Comparison of ENCODE assay signal across 8 mouse cellular contexts in the genomic region with DNA sequence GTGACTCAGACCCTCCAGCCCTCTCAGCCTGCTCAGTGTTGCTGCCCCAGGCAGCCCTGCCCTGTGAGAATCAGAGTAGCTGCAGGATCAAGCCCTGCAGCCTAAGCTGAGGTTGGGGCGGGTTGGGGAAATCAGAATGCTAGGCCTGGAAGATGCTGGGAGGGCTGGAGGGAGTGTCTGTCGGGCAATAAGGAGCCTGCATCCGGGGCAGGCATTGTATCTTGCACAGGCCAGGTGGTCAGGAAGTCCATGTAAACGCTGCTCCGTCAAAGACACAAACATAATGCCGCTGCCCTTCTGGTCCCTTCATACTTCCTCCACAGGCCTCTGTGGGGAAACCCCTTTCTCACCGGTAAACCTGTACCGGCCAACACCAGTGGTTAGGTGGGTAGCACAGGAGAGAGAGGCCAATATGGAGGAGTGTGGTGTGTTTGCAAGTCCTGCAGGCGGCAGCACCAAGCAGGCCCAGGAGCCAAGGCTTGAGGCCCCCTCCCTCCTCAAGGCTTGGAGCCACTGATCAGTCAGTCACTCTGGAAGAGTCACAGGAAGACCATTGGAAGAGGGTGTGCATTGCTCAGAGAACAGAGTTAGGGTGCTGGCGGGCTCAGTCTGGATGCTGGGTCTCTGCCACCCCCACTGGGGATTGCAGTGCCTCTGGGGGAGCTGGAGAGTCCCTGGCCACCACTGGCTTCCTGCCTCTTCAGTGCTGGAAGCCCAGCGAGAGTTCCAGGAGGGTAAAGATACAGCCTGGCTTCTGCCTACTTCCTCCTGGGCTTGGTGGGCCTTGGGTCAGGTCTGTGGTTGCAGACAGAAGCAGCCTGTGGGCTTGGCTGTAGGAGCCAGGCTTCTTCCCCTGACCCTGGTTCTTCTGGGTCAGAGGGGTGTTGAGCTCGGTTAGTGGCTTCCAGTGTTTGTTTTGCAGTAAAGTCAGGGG. TPM values are rescaled to one million over a fixed set of nuclear protein-coding genes. Genes with fewer than 3 reads are reported as not detected.
A peak's percentile ranks its signal among the peaks of the same experiment; 100 is the strongest.
DNase-seq lines count a peak whose midpoint lies in the region; ATAC-seq and TF ChIP-seq lines count a peak whose summit lies in the region.

No protein-coding gene starts in this region.

- H3K27ac ChIP-seq in kidney, postnatal 0 days: peak overlapping the region; percentile 69
- H3K27ac ChIP-seq in embryonic facial prominence, embryonic 15.5 days (replicated peaks): peak overlapping the region; percentile 82
- H3K27ac ChIP-seq in hindbrain, postnatal 0 days: peak overlapping the region; percentile 76
- H3K27ac ChIP-seq in midbrain, embryonic 14.5 days (replicated peaks; ENCODE audit: low read depth, low read length): peak overlapping the region; percentile 87

- WGBS in kidney, postnatal 0 days: 44% methylated on average over 12 of the region's 12 CpGs
- 40% methylated on average over 12 of the region's 12 CpGs for WGBS in embryonic facial prominence, embryonic 15.5 days
- WGBS in hindbrain, postnatal 0 days: 36% methylated on average over 12 of the region's 12 CpGs
- 43% methylated on average over 12 of the region's 12 CpGs for WGBS in midbrain, embryonic 14.5 days

- H3K4me3 ChIP-seq in kidney, postnatal 0 days (replicated peaks; ENCODE audit: low read depth, low read length): no peak overlapping the region
- no peak overlapping the region for H3K4me3 ChIP-seq in embryonic facial prominence, embryonic 15.5 days (replicated peaks)
- H3K4me3 ChIP-seq in hindbrain, postnatal 0 days (ENCODE audit: low read length): no peak overlapping the region
- H3K4me3 ChIP-seq in midbrain, embryonic 14.5 days (replicated peaks; ENCODE audit: low read depth, low read length): no peak overlapping the region

- peaks cover 36% of the 10 kb centered on the region; the same call in 1 of the 2 replicates for H3K4me1 ChIP-seq in kidney, postnatal 0 days (replicated peaks; ENCODE audit: insufficient read depth, low read length)
- H3K4me1 ChIP-seq in embryonic facial prominence, embryonic 15.5 days: peaks cover 95% of the 10 kb centered on the region
- peaks cover 54% of the 10 kb centered on the region for H3K4me1 ChIP-seq in hindbrain, postnatal 0 days (ENCODE audit: insufficient read depth, low read length)
- H3K4me1 ChIP-seq in midbrain, embryonic 14.5 days (ENCODE audit: control insufficient read depth, insufficient read depth, low read length): peaks cover 53% of the 10 kb centered on the region

- no peak for ATAC-seq in kidney, postnatal 0 days (replicated peaks; ENCODE audit: low FRiP score, low read depth)
- no peak for ATAC-seq in embryonic facial prominence, embryonic 15.5 days (ENCODE audit: insufficient number of reproducible peaks, low FRiP score, low TSS enrichment, low read depth)
- peak; percentile 17; the same call in 1 of the 2 replicates for ATAC-seq in hindbrain, postnatal 0 days
- no peak for ATAC-seq in midbrain, embryonic 14.5 days (ENCODE audit: low FRiP score, low TSS enrichment)

- H3K9me3 ChIP-seq in kidney, postnatal 0 days (replicated peaks; ENCODE audit: low read length): no peaks in the 10 kb centered on the region
- no peaks in the 10 kb centered on the region for H3K9me3 ChIP-seq in embryonic facial prominence, embryonic 15.5 days (replicated peaks)
- H3K9me3 ChIP-seq in hindbrain, postnatal 0 days (ENCODE audit: low read length): no peaks in the 10 kb centered on the region
- H3K9me3 ChIP-seq in midbrain, embryonic 14.5 days (ENCODE audit: control insufficient read depth, low read length): no peaks in the 10 kb centered on the region

- H3K36me3 ChIP-seq in kidney, postnatal 0 days (ENCODE audit: insufficient read depth, low read length): no peaks in the 10 kb centered on the region
- H3K36me3 ChIP-seq in embryonic facial prominence, embryonic 15.5 days: no peaks in the 10 kb centered on the region
- H3K36me3 ChIP-seq in hindbrain, postnatal 0 days (ENCODE audit: insufficient read depth, low read length): no peaks in the 10 kb centered on the region
- H3K36me3 ChIP-seq in midbrain, embryonic 14.5 days (ENCODE audit: control insufficient read depth, insufficient read depth, low read length): peaks cover 8% of the 10 kb centered on the region

- no peak overlapping the region for H3K4me2 ChIP-seq in kidney, postnatal 0 days (ENCODE audit: low read length)
- no peak overlapping the region for H3K4me2 ChIP-seq in embryonic facial prominence, embryonic 15.5 days (replicated peaks)
- no peak overlapping the region for H3K4me2 ChIP-seq in hindbrain, postnatal 0 days (ENCODE audit: low read depth, low read length)
- H3K4me2 ChIP-seq in midbrain, embryonic 14.5 days (ENCODE audit: low read length): peak overlapping the region; percentile 24; the same call in 1 of the 2 replicates

- peak; percentile 50; the same call in 1 of the 2 replicates for TF ChIP-seq CTCF in kidney, postnatal 0 days (IDR thresholded peaks at IDR 0.05; ENCODE audit: low read depth)
- TF ChIP-seq CTCF in hindbrain, postnatal 0 days (IDR thresholded peaks at IDR 0.05; ENCODE audit: low read depth): peak; percentile 70

- DNase-seq in kidney, postnatal 0 days (ENCODE audit: low spot score): no peak
- no peak for DNase-seq in kidney, postnatal 25 days
- DNase-seq in NIH3T3 (ENCODE audit: low read depth): peak; percentile 71
- peak; percentile 64 for DNase-seq in hindbrain, postnatal 0 days (ENCODE audit: low spot score)
- DNase-seq in midbrain, embryonic 14.5 days: peak; percentile 46
- DNase-seq in yolk sac, embryonic 10.5 days (ENCODE audit: low spot score): no peak
- DNase-seq in urinary bladder, adult 18-20 months (ENCODE audit: low spot score in 2 of 2): no peak

- H3K27me3 ChIP-seq in kidney, postnatal 0 days (ENCODE audit: insufficient read depth, low read length): no peaks in the 10 kb centered on the region
- H3K27me3 ChIP-seq in embryonic facial prominence, embryonic 15.5 days: no peaks in the 10 kb centered on the region
- H3K27me3 ChIP-seq in hindbrain, postnatal 0 days (ENCODE audit: insufficient read depth, low read length): no peaks in the 10 kb centered on the region
- no peaks in the 10 kb centered on the region for H3K27me3 ChIP-seq in midbrain, embryonic 14.5 days (ENCODE audit: control insufficient read depth, insufficient read depth, low read length)

- no peak overlapping the region for H3K9ac ChIP-seq in kidney, postnatal 0 days (ENCODE audit: low read depth, low read length)
- H3K9ac ChIP-seq in embryonic facial prominence, embryonic 15.5 days: no peak overlapping the region
- 0 out of 2 replicates have a peak overlapping the region, but pooled peaks have one; percentile 7 for H3K9ac ChIP-seq in hindbrain, postnatal 0 days (replicated peaks; ENCODE audit: low read length)
- peak overlapping the region; percentile 42; the same call in 1 of the 2 replicates for H3K9ac ChIP-seq in midbrain, embryonic 14.5 days (replicated peaks; ENCODE audit: low read length)

RNA-seq across cellular contexts. Expression of gene Ralgds, which starts 13.3 kb away (rescaled TPM):
- polyA plus RNA-seq in kidney, postnatal 0 days (2015; fragmentation: Nextera tagmentation; extraction: Ambion mirVana): 16.0 and 18.1 TPM in 2 replicates
- polyA plus RNA-seq in embryonic facial prominence, embryonic 15.5 days (2015; fragmentation: Nextera tagmentation; extraction: Ambion mirVana): 69.3 and 70.8 TPM in 2 replicates
- total RNA-seq in hindbrain, postnatal 0 days (2014; rRNA removed): 263 and 266 TPM in 2 replicates
- 74.6 and 76.8 TPM in 2 replicates for polyA plus RNA-seq in hindbrain, postnatal 0 days (2015; fragmentation: Nextera tagmentation; extraction: Ambion mirVana)
- polyA plus RNA-seq in midbrain, embryonic 14.5 days (2014; fragmentation: Nextera tagmentation; extraction: Ambion mirVana): 97.9 and 101 TPM in 2 replicates

RNA-seq across cellular contexts. Expression of gene Gm10134, which starts 20.3 kb away (rescaled TPM):
- polyA plus RNA-seq in kidney, postnatal 0 days (2015; fragmentation: Nextera tagmentation; extraction: Ambion mirVana): 10.2 and 11.1 TPM in 2 replicates
- 1.7 and 2.2 TPM in 2 replicates for polyA plus RNA-seq in embryonic facial prominence, embryonic 15.5 days (2015; fragmentation: Nextera tagmentation; extraction: Ambion mirVana)
- not detected in 2 replicates for total RNA-seq in hindbrain, postnatal 0 days (2014; rRNA removed)
- polyA plus RNA-seq in hindbrain, postnatal 0 days (2015; fragmentation: Nextera tagmentation; extraction: Ambion mirVana): 4.0 and 4.8 TPM in 2 replicates
- polyA plus RNA-seq in midbrain, embryonic 14.5 days (2014; fragmentation: Nextera tagmentation; extraction: Ambion mirVana): 1.8 TPM in 1 of 2 replicates, not detected in the other

RNA-seq across cellular contexts. Expression of gene Gbgt1, which starts 29.5 kb away (rescaled TPM):
- polyA plus RNA-seq in kidney, postnatal 0 days (2015; fragmentation: Nextera tagmentation; extraction: Ambion mirVana): 2.4 and 3.8 TPM in 2 replicates
- 0.95 and 1.2 TPM in 2 replicates for polyA plus RNA-seq in embryonic facial prominence, embryonic 15.5 days (2015; fragmentation: Nextera tagmentation; extraction: Ambion mirVana)
- 3.7 and 8.2 TPM in 2 replicates for total RNA-seq in hindbrain, postnatal 0 days (2014; rRNA removed)
- polyA plus RNA-seq in hindbrain, postnatal 0 days (2015; fragmentation: Nextera tagmentation; extraction: Ambion mirVana): 1.5 and 1.7 TPM in 2 replicates
- polyA plus RNA-seq in midbrain, embryonic 14.5 days (2014; fragmentation: Nextera tagmentation; extraction: Ambion mirVana): 1.3 TPM in 1 of 2 replicates, not detected in the other

RNA-seq across cellular contexts. Expression of gene Cel, which starts 37.0 kb away (rescaled TPM):
- polyA plus RNA-seq in kidney, postnatal 0 days (2015; fragmentation: Nextera tagmentation; extraction: Ambion mirVana): not detected in 2 replicates
- polyA plus RNA-seq in embryonic facial prominence, embryonic 15.5 days (2015; fragmentation: Nextera tagmentation; extraction: Ambion mirVana): 0.08 TPM in 1 of 2 replicates, not detected in the other
- total RNA-seq in hindbrain, postnatal 0 days (2014; rRNA removed): not detected in 2 replicates
- polyA plus RNA-seq in hindbrain, postnatal 0 days (2015; fragmentation: Nextera tagmentation; extraction: Ambion mirVana): not detected in 2 replicates
- polyA plus RNA-seq in midbrain, embryonic 14.5 days (2014; fragmentation: Nextera tagmentation; extraction: Ambion mirVana): not detected in 2 replicates

RNA-seq across cellular contexts. Expression of gene Gtf3c5, which starts 57.3 kb away (rescaled TPM):
- 19.6 and 22.4 TPM in 2 replicates for polyA plus RNA-seq in kidney, postnatal 0 days (2015; fragmentation: Nextera tagmentation; extraction: Ambion mirVana)
- polyA plus RNA-seq in embryonic facial prominence, embryonic 15.5 days (2015; fragmentation: Nextera tagmentation; extraction: Ambion mirVana): 45.9 and 47.7 TPM in 2 replicates
- total RNA-seq in hindbrain, postnatal 0 days (2014; rRNA removed): 23.1 and 28.4 TPM in 2 replicates
- polyA plus RNA-seq in hindbrain, postnatal 0 days (2015; fragmentation: Nextera tagmentation; extraction: Ambion mirVana): 27.4 and 29.5 TPM in 2 replicates
- 30.5 and 31.0 TPM in 2 replicates for polyA plus RNA-seq in midbrain, embryonic 14.5 days (2014; fragmentation: Nextera tagmentation; extraction: Ambion mirVana)

Comparison
In these comparisons a context has a peak if more than half of its experiments do, and no peak if none do; other contexts are left out.
1. DNase-seq: peak in NIH3T3 (single experiment), hindbrain, postnatal 0 days (single experiment) and midbrain, embryonic 14.5 days (single experiment); none in kidney, postnatal 0 days (single experiment), kidney, postnatal 25 days (0 of 2), yolk sac, embryonic 10.5 days (single experiment) and urinary bladder, adult 18-20 months (0 of 2).
2. H3K9ac ChIP-seq: peak in hindbrain, postnatal 0 days (single experiment) and midbrain, embryonic 14.5 days (single experiment); none in kidney, postnatal 0 days (single experiment) and embryonic facial prominence, embryonic 15.5 days (single experiment).
3. Peak in every context shown above with its lines, with median percentiles within 50 percentile points of each other: H3K27ac ChIP-seq.